Mouse (Mus musculus): ENCODE results near the gene Sh3gl3.
"Not testable (repeated sequence)": the region's sequence is repeated elsewhere in the genome, so short reads cannot be mapped to it uniquely, and the experiment has no call there.

DNA sequence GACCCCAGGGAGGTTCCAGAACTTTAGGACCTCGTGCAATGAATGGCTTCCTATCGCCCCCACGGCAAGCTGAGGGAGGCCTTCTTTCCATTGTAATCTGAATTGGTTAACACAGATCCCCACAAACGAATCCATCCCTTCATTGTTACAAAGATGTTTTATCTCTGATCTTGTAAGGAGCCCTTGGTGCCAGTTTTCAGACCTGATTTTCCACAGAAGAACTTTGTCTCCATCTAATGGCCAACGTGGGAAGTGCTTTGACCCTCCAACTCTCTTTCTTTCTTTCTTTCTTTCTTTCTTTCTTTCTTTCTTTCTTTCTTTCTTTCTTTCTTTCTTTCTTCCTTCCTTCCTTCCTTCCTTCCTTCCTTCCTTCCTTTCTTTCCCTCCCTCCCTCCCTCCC lies 99.2 kb downstream of the Sh3gl3 start:
- not testable (repeated sequence) for TF ChIP-seq CTCF (IDR thresholded peaks at IDR 0.05; ENCODE audit: low read depth, low read length); TAL1 (conservative IDR thresholded peaks at IDR 0.05; ENCODE audit: low read depth, low read length); GATA1 (IDR thresholded peaks at IDR 0.05; ENCODE audit: borderline replicate concordance, low read length); POLR2AphosphoS5 (IDR thresholded peaks at IDR 0.05; ENCODE audit: insufficient replicate concordance, low read depth, low read length); GATA2 (IDR thresholded peaks at IDR 0.05; ENCODE audit: borderline replicate concordance, low read depth, low read length)
